Mouse (Mus musculus) hindbrain, embryonic 10.5 days (tissue): Measurements from ENCODE around the gene Slc22a5. TPM values are rescaled to one million over a fixed set of nuclear protein-coding genes. Genes with fewer than 3 reads are reported as not detected.

Experiments used
- DNase-seq: peaks from one replicate; pipeline ENCODE4 v3.0.0-alpha.2; 2017; ENCODE audit warnings: low spot score
- H3K27ac ChIP-seq: fragments of 300-500 bp; sonication (generic); 2 replicates; pipeline ENCODE4 v1.5.1; 2016; ENCODE audit warnings: mild to moderate bottlenecking, moderate library complexity
- H3K27me3 ChIP-seq: fragments of 300-500 bp; sonication (generic); 2 replicates; pipeline ENCODE4 v1.6.1; 2016; ENCODE audit warnings: mild to moderate bottlenecking; ENCODE audit not compliant: poor library complexity, insufficient read depth, severe bottlenecking
- H3K36me3 ChIP-seq: fragments of 300-500 bp; sonication (generic); 2 replicates; pipeline ENCODE4 v1.6.1; 2016; ENCODE audit warnings: mild to moderate bottlenecking, moderate library complexity
- H3K4me1 ChIP-seq: fragments of 300-500 bp; sonication (generic); replicated peaks from 2 replicates; pipeline ENCODE4 v1.6.1; 2016; ENCODE audit warnings: mild to moderate bottlenecking
- H3K4me3 ChIP-seq: fragments of 300-500 bp; sonication (generic); 2 replicates; pipeline ENCODE4 v1.5.1; 2016; ENCODE audit warnings: mild to moderate bottlenecking, moderate library complexity
- H3K9me3 ChIP-seq: fragments of 300-500 bp; sonication (generic); 2 replicates; pipeline ENCODE4 v1.6.1; 2016; ENCODE audit warnings: mild to moderate bottlenecking, moderate library complexity
- WGBS: fragments of 180-500 bp; shearing (Covaris S2); methylation state at CpG from one replicate; pipeline ENCODE4 v1.1.7; 2016; 5-methylcytosine and 5-hydroxymethylcytosine counted together
- polyA plus RNA-seq: library from polyadenylated mRNA; unstranded; fragments of >200 nt; fragmentation: Nextera tagmentation; extraction: Ambion mirVana; gene quantifications from 2 replicates; pipeline ENCODE4 v1.2.1, GENCODE M21; 2016

Slc22a5 gene
- polyA plus RNA-seq, 1 experiment from 2014 or later = 6.3 TPM

DNA sequence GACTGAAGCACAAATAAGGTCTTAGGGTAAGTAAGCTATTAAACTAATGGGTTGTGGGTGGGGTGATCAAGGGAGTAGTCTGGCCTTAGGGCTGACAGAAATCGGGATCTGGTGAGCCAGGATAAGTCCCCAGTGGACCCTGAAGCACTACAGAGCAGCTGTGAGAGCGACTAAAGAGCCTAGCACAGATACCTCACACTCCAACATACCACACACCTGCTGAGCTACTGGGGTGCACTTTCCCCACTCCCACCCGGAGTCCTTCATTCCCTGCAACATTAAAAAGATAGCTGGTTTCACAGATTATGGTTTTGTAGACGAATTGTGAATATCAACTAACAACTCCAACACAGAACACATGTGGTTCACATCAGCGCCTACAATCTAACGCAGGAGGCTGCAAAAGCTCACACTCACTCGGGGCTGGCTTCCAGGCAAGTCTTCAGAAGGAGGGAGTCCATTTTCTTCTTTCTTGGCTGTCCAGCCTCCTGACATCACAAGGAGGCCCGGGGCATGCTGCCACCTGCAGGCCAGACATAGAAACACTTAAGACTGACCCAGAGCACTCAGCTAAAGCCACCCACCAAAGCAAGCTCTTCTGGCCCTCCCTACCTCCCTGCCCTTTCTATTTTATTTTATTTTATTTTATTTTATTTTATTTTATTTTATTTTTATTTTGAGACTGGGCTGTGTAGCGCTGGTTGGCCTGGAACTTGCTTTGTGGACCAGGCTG lies 41.7 kb downstream of the Slc22a5 start:
- Histone ChIP-seq H3K9me3 (no peaks in the 10 kb centered on the region), H3K27ac (peak overlapping the region; percentile 67; the same call in 1 of the 2 replicates), H3K4me1 (0 out of 2 replicates have a peak, but pooled peaks cover 6% of the 10 kb centered on the region), H3K4me3 (no peak overlapping the region), H3K36me3 (no peaks in the 10 kb centered on the region), H3K27me3 (peaks cover 6% of the 10 kb centered on the region; the same call in 1 of the 2 replicates)
- WGBS = 35% methylated on average over 9 of the region's 9 CpGs
- peak; percentile 78 for DNase-seq

DNA sequence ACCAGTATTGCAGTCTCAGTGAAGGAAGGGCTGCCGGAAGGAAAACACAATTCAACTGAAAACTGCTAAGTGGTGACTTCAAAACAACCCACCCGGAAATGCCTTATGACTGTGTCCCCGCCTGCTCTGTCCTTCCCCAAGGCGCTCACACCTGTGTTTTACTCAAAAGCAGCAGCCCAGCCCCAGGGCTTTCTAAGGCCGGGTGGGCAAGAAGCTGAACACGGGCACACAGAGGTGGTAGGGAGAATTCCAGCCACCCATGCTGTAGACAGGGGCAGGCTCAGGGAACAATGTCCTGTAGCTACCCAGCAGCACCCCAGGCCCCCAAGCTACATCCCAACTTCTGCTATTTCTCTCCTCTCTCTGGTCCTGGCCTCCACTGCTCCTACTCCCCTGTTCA lies 45.8 kb downstream of the Slc22a5 start:
- WGBS = 82% methylated on average over 6 of the region's 6 CpGs
- no peaks in the 10 kb centered on the region for H3K36me3 ChIP-seq
- no peak for DNase-seq
- 0 out of 2 replicates have a peak, but pooled peaks cover 10% of the 10 kb centered on the region for H3K4me1 ChIP-seq
- no peaks in the 10 kb centered on the region for H3K9me3 ChIP-seq
- no peak overlapping the region for H3K4me3 ChIP-seq
- no peak overlapping the region for H3K27ac ChIP-seq
- no peaks in the 10 kb centered on the region for H3K27me3 ChIP-seq

DNA sequence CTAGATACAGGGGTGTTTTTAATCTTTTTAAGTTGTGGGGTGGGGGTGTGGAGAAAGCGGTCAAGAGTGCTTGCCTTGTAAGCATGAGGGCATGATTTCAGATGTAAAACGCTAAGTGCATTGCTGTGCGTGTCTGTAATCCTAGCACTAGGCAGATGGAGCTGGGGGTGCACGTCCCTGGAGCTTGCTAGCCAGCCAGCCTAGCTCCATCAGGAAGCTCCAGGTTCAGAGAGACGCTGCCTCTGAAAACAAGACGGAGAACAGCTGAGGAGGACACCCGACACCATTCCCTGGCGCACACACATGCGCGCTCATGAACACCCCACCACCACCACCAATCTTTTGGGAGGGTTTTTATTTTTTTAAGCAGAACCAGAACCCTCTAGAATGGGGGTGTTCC lies 48.4 kb downstream of the Slc22a5 start:
- DNase-seq = peak; percentile 24
- WGBS = 76% methylated on average over 10 of the region's 10 CpGs
- no peaks in the 10 kb centered on the region for H3K27me3 ChIP-seq
- no peaks in the 10 kb centered on the region for H3K9me3 ChIP-seq
- no peak overlapping the region for H3K27ac ChIP-seq
- H3K4me3 ChIP-seq = no peak overlapping the region
- H3K4me1 ChIP-seq = 0 out of 2 replicates have a peak, but pooled peaks cover 6% of the 10 kb centered on the region
- no peaks in the 10 kb centered on the region for H3K36me3 ChIP-seq

DNA sequence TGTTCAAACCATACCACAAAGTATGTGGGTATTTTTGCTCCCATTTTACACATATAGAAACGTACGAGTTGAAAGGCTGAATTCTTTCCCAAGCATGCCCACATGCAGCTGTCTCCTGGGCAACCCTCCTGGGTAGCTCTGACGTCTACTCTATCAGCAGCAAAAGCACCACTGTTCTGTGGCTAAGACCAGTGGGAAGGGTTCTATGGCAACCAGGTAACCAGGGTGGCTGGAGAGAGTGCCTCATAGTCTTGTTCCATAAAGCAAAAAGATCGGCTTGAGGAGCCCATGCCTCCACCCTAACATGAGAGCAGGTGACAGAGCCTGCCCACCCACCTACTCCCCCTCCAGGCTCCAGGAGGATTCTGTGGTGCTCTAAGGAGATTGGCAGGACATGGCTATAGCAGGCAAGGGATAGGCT lies 49.3 kb downstream of the Slc22a5 start:
- H3K4me1 ChIP-seq = 0 out of 2 replicates have a peak, but pooled peaks cover 6% of the 10 kb centered on the region
- no peak overlapping the region for H3K27ac ChIP-seq
- no peaks in the 10 kb centered on the region for H3K36me3 ChIP-seq
- no peak for DNase-seq
- no peaks in the 10 kb centered on the region for H3K27me3 ChIP-seq
- H3K9me3 ChIP-seq = no peaks in the 10 kb centered on the region
- WGBS = 62% methylated on average over 4 of the region's 4 CpGs
- no peak overlapping the region for H3K4me3 ChIP-seq

DNA sequence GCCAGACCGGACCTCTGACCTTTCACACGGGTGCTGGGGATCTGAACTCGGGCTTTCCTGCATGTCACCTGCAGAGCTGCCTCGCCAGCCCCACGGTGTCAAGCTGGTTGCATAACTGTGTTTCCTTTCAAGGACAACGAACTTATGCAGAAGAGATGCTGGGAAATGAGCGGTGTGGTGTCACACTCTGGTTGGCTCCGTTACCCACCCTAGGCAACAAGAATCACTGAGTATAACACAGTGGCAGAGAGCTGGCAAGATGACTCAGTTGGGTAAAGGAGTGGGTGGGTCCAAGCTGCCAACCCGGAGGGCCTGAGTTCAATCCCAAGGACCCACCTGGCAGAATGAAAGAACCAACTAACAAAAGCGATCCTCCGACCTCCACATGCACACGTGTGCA lies 49.9 kb downstream of the Slc22a5 start:
- 78% methylated on average over 12 of the region's 12 CpGs for WGBS
- DNase-seq = no peak
- H3K4me1 ChIP-seq = 0 out of 2 replicates have a peak, but pooled peaks cover 6% of the 10 kb centered on the region

DNA sequence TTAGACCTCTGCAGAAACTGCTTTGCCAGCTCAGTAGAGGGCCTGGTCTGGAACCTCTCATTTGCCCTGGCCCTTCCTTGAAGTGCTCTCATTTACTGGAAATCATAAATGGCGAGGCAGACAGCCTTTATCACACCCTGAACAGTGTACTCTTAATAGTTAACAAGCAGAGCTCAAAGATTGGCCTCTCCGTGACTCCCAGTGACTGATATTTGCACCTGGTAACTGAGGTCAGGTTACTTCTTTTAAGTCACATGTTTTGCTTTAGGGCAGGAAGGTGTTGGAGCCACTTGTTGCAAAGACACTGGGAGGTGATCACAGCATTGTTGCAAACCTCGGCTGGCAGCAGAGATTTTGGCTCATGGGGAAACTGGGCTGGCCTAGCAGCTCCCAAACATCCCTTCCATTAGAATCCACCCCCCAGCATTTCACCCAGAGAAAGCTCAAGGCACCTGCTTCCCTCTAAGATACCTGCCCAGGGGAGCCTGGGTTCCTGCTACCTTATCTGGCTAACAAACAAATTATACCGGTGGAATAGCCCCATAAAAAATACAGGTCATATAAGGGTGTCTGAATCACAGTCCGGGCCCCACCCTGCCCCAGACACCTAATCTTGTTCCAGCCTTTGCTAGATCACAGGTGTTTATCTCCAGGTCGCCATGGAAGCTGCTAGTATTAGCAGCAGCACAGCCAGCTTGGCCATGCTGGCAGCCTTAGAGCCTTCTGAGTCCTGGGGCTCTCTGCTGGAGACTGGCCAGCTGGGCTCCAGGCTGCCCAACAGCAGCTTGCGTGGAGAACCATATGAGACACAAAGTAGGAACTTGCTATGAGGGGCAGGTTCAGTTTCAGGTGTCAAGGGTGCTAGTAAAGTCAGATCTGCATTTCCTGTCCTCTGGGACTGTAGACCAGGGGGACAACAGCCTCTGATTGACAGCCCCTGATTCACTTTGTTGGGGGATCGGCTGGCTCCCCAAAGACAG lies 51.5 kb downstream of the Slc22a5 start:
- Histone ChIP-seq H3K4me3 (no peak overlapping the region), H3K4me1 (0 out of 2 replicates have a peak, but pooled peaks cover 6% of the 10 kb centered on the region), H3K27ac (no peak overlapping the region), H3K27me3 (no peaks in the 10 kb centered on the region), H3K36me3 (no peaks in the 10 kb centered on the region), H3K9me3 (no peaks in the 10 kb centered on the region)
- WGBS = 68% methylated on average over 8 of the region's 8 CpGs
- DNase-seq = no peak

More for the DNA sequence above, 49.9 kb downstream of the Slc22a5 start:
- no peak overlapping the region for H3K4me3 ChIP-seq
- no peaks in the 10 kb centered on the region for H3K9me3 ChIP-seq
- no peak overlapping the region for H3K27ac ChIP-seq
- no peaks in the 10 kb centered on the region for H3K36me3 ChIP-seq
- H3K27me3 ChIP-seq = no peaks in the 10 kb centered on the region

DNA sequence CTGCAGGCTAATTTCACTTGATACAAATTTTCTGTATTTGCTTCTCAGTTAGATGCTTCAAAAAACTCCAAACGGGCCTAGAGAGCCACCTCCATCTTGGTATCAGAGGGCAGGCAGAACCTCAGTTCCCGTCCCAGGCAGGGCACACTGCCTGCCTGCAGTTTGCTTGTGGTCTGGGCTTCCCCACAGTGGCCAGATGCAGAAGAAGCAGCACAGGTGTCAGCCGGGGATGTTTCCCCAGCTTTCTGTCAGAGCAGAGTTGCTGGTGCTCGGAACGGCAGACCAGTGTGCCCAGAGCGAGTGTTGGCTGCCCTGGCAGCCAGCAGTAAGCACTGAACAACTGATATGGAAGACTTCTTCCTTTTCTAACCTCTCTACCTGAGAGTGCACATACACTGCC lies 52.3 kb downstream of the Slc22a5 start:
- 79% methylated on average over 6 of the region's 6 CpGs for WGBS

DNA sequence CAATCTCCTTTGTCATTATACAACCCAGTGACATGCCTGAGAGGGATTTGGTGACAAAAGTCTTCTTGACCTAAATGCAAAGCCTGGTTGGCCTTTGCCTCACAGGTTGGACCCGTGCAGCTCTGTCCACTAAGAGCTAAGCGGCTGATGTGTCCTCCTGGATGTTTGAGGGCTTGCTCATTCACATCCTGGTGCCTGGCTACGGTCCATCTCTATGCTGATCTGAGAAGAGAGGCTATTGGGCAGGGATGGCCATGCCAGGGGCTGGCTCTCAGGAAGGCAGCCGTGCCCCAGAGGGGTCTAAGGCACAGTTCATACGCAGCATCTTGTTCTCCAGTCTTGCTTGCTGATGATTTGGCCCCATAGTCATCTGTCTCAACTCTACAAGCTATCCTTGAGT lies 53.7 kb downstream of the Slc22a5 start:
- DNase-seq = no peak
- WGBS = 84% methylated on average over 5 of the region's 5 CpGs
- H3K36me3 ChIP-seq = no peaks in the 10 kb centered on the region
- H3K4me3 ChIP-seq = no peak overlapping the region
- no peak overlapping the region for H3K27ac ChIP-seq
- H3K9me3 ChIP-seq = no peaks in the 10 kb centered on the region
- H3K4me1 ChIP-seq = 0 out of 2 replicates have a peak, but pooled peaks cover 3% of the 10 kb centered on the region
- no peaks in the 10 kb centered on the region for H3K27me3 ChIP-seq

More for the DNA sequence above, 52.3 kb downstream of the Slc22a5 start:
- Histone ChIP-seq H3K4me3 (no peak overlapping the region), H3K4me1 (0 out of 2 replicates have a peak, but pooled peaks cover 6% of the 10 kb centered on the region), H3K9me3 (no peaks in the 10 kb centered on the region), H3K27me3 (no peaks in the 10 kb centered on the region), H3K36me3 (no peaks in the 10 kb centered on the region), H3K27ac (no peak overlapping the region)
- DNase-seq = no peak

DNA sequence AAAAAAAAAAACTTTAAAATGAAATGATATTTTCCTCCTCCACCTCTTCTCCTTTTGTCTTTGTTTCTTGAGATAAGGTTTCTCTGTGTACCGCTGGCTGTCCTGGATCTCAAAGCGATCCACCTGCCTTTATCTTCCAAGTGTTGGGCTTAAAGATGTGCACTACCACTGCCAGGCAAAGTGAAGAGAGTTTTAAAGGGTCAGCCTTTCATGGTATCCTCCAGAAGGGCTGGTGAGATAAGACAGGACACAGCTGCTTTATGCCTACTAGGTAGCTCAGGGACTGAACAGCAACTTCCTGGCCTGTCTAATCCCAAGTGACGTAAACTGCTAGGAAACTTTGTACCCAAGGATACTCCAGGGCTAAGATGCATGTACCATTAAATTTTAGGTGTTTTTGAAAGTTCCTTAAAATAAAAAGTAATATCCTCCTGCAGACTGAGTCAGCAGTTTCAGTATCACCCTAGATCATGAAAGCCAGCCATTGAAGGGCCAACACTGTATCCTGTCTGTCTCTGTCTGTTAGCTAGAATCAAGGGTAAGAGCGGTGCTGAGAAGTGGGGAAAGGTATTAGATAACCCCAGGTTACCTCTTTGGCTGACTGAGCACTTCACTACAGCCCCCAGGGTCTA lies 56.0 kb downstream of the Slc22a5 start:
- no peaks in the 10 kb centered on the region for H3K36me3 ChIP-seq
- 0 out of 2 replicates have a peak, but pooled peaks cover 3% of the 10 kb centered on the region for H3K4me1 ChIP-seq
- no peak overlapping the region for H3K4me3 ChIP-seq
- no peaks in the 10 kb centered on the region for H3K27me3 ChIP-seq
- no peak overlapping the region for H3K27ac ChIP-seq
- no peak for DNase-seq
- WGBS = 90% methylated on average over 4 of the region's 4 CpGs
- no peaks in the 10 kb centered on the region for H3K9me3 ChIP-seq

DNA sequence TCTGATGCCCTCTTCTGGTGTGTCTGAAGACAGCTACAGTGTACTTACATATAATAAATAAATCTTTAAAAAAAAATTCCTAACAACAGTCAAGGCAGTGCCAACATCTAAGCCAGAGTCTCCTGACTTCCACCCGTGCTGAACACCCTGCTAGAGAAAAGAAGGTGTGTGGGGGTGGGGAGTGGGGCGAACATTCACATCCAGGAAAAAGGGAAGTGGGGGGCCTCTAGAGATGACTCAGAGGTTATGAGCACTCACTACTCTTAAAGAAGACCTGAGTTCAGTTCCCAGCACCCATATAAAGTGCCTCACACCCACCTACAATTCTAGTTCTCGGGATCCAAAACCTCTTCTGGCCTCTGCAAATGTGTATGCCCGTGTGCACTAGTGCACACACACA lies 66.1 kb downstream of the Slc22a5 start:
- no peaks in the 10 kb centered on the region for H3K36me3 ChIP-seq
- H3K27ac ChIP-seq = no peak overlapping the region
- no peak overlapping the region for H3K4me3 ChIP-seq
- 91% methylated on average over 4 of the region's 4 CpGs for WGBS
- H3K4me1 ChIP-seq = peaks cover 3% of the 10 kb centered on the region; the same call in 1 of the 2 replicates
- H3K27me3 ChIP-seq = no peaks in the 10 kb centered on the region
- peaks cover 6% of the 10 kb centered on the region; the same call in 1 of the 2 replicates for H3K9me3 ChIP-seq
- DNase-seq = no peak

DNA sequence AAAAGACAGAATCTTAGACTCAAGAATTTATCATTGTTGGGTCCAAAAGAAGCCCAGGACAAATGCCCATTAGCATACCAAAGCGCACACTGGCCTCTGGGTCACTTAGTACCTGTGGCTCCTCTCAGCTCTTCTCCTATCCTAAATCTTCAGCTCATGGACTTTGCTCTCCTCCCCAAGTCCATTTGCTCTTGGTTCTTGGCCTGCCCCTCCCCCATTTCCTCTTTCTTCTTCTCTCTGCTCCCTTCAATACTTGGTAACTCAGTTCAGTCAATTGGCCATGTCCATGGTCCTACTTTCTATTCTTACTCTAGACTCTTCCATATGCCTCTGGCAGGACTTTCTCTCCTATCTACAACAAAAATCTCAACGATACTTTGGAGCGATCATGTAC lies 69.5 kb downstream of the Slc22a5 start:
- 92% methylated on average over 3 of the region's 3 CpGs for WGBS
- H3K4me1 ChIP-seq = peaks cover 3% of the 10 kb centered on the region; the same call in 1 of the 2 replicates
- H3K4me3 ChIP-seq = no peak overlapping the region
- H3K9me3 ChIP-seq = no peaks in the 10 kb centered on the region
- no peaks in the 10 kb centered on the region for H3K36me3 ChIP-seq
- no peak overlapping the region for H3K27ac ChIP-seq
- no peaks in the 10 kb centered on the region for H3K27me3 ChIP-seq
- no peak for DNase-seq

DNA sequence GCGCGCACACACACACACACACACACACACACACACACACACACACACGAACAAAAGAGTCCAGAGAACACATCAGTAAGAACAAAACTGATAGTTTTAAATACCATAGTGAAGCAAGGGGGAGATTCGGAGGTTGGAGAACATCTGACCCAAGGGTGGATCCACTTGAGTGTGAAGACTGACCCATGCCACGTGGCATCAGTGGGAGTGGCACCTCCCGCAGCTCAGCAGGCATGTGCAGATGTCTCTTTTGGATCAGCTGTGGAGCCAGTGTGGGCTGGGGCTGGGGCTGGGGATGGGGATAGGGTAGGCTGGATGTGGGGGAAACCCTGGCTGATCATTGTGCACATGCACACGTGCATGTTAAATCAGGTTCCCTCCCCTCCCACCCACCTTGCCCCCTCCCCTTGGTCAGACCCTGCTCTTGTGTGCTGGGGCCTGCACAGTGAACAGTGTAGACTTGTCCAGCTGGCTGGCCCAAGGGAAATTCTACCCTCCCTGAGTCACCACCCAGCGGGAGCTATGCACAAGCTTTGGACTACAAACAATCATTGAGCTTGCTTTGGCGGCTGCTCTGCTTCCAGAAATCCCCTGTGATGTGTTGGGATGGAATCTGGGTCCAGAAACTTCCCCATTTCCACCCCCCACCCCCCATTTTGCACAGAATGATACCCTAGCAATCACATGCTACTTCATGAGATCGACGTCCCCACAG lies 70.1 kb downstream of the Slc22a5 start:
- H3K27me3 ChIP-seq = no peaks in the 10 kb centered on the region
- no peak for DNase-seq
- WGBS = 84% methylated on average over 11 of the region's 11 CpGs

More for the DNA sequence above, 70.1 kb downstream of the Slc22a5 start:
- Histone ChIP-seq H3K4me1 (peaks cover 3% of the 10 kb centered on the region; the same call in 1 of the 2 replicates), H3K4me3 (no peak overlapping the region), H3K27ac (no peak overlapping the region), H3K36me3 (no peaks in the 10 kb centered on the region), H3K9me3 (no peaks in the 10 kb centered on the region)
